Mouse (Mus musculus) mature B cell (primary cell): ENCODE data around the gene C1qtnf1.

Experiments
- in situ Hi-C: fragments of 300-500 bp; cut with MboI; formaldehyde crosslinking; loops from 2 replicates; pipeline ENCODE4 v1.14.3; 2019

Gene C1qtnf1

DNA sequence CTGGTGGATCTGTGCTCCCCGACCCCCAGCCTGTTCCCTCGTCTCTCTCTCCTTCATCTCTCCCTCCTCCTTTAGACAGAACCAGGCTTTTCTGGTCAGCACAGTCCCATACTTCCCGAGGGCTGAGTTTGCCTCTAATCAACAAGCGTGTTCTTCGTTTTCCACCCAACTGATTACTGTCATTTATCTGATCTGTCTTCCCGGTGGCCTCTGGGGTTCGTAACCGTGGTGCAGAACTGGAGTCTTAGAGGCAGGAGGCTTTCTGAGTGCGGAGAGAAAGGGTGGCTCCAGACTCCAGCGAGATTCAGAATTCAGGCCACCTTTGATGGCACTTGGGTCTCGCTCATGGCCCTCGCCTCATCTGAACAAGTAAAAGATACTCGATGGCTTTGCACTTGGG lies 6.1 kb downstream of the C1qtnf1 start:
- in situ Hi-C loops, result no loop called here

DNA sequence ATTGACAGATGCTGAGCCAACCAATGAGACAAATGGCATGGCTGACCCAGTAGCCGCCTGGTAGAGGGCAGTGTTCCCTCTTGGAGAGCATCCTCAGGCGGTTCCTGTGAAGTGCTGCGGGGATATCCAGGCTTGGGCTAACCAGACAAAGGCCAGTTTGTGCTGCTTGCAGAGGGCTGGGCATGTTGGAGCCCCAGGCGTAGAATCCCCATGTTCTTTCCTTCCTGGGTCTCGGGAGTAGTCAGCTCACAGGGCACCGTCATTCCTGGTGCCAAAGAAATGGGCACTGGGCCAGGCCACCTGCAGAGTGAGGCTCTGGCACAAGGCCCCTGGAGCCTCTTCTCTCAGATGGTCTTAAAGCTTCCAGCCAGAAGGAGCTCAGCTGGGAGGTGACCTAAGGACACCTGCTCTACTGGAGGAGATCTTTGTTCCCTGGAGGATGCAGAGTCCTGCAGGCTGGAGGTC lies 8.5 kb downstream of the C1qtnf1 start:
- in situ Hi-C loops, result no loop called here

DNA sequence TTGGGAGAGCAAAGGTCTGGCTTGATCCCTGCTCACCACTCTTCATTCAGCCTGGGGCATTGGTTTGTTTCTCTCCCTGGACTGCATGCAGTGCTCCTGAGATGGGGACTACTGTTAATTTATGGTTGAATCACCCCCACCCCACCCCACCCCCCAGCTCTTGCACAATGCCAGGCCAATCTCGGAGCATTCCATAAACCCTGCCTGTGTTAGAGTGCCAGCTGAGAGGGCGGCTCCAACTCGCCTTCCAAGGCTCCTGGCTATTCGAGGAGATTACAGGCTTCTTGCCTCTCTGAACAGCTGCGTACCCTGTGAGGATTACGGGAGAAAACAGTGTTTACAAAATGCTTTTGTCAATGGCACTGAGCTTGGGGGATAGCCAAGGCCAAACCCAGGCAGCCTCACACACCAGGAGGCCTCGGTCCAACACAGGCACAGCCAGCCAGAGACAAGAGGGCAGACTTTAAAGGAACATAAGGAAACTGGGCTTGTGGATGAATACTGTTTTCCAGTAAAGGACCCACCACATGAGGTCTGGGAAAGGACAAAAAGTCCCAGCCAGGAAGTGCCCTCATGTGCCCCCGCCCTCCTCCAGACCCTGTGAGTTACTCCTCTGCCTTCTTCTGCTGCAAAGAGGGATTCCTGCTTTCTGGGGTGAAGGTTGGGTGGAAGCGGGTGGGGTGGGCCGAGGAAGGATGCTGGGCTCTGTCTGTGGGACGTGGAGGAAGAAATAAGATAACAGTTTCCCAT lies 10.8 kb downstream of the C1qtnf1 start:
- in situ Hi-C loops, result no loop called here

DNA sequence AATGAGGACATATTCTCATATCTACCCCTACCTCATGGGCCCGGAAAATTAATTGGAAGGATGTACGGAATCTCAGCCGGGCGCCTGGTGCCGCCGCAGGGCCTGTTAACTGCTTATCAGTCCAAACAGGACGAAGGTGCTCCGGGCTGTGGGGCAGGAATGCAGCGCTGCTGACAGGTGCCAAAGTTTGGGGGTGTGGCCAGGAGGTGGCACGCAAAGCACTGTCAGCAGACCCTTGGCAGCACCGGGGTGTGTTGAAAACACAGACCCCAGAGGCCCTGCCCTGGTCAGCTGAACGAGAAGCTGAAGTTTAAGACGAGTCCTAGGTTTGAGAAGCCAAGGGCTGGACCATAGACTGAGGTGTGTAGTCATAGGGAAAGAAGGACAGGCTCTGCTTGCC lies 14.7 kb downstream of the C1qtnf1 start:
- in situ Hi-C loops, result no loop called here

DNA sequence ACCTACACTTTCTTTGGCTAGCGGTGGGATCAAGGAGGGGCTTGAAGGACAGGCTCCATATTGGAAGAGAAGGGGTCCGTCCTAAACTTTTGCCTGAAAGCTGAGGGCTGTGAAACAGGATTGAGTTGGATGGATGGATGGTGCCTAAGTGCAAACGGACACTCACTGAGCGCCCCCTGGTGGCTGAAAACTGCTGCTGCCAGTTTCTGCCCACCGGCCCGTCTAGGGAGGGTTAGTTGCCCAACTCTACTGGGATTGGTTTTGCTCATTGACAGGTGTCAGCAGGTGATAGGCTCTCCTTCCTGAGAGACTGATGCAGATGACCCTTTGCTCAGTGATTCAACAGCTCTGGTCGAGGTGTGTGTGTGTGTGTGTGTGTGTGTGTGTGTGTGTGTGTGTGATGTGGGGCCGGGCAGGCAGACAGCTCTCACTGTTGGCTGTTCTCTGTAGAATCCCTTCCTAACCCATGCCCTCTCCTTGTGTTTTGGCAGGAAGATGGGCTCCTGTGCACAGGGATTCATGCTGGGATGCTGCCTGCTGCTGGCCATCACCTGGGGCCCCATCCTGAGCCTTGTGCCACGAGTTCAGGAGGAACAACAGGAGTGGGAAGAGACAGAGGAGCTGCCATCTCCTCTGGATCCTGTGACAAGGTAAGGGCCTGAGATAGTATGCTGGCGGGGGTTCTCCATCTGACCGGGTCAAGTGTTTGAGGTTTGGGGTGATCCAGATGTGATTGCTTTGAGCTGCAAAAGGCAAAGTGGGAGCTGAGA lies 15.4 kb downstream of the C1qtnf1 start:
- in situ Hi-C loops, result no loop called here

DNA sequence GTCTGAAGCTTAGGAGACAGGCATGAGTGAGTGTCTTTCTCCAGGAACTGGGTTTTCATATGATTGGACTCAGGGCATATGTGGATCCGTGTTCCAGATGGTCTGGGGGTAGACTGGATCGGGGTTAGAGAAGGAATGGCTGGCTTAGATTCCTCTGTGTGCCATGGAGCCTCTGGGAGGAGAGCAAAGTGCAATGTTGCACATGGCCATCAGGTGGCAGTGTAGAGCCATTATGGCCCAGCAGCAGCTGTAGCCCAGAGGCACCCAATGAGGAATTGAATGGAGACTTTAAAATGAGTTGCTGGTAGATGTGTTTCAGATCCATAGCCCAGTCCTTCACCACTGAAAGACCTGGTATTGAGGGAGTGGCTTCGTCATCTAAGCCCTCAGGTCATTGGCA lies 17.8 kb downstream of the C1qtnf1 start:
- in situ Hi-C loops, result no loop called here

DNA sequence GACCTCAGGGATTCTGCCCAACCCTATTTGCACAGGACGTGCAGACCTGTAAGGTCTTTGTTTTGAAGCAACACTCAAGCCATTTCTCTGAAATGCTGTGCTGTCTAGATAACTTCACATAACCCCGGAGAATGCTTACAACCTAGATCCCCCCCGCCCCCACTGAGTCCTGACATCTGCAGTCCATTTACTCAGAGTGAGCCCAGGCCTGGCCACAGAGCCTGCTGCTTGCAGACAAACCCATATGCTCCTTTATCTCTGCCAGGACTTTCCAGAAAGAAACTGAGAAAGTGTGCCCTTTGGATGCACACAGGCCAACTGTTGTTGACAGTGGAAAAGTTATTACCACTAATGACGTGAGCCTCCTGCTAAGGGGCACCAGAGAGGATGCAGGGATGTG lies 19.3 kb downstream of the C1qtnf1 start:
- in situ Hi-C loops, result no loop called here

DNA sequence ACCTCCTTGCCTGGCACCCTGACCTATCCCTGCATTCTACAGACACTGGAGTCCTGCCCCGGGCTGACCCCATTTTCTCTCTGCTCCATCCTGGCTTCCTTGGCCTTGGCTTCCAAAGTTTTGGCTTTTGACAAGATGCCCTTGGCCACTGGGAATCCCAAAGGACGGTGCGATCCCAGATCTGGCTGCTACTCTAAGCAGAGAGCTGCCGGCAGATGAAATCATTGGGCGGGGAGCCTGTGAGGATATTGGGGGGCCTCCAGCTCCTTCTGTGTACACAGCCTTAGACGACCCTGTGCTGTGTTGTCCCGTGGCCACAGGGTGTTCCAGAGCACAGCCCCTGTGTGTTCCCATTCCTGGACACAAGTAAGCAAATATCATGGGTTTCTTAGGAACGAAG lies 20.4 kb downstream of the C1qtnf1 start:
- in situ Hi-C loops, result no loop called here

DNA sequence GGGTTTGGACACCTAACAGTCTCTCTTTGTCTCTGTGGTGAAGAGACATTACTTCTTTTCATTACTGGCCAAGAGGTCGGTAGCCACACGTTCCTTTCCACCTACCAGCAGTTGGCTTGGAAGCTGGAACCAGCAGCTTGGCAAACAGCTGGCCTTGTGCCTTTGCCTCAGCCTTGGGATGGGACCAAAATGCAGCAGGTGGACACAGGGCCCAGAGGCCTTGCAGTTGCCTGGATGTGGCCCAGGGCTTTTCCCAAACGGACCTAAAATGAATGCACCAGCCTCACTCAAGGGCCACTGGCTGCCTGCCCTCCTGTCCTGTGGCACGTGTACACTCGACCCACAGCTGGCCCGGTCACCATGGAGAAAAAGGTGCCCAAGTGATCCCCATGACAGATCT lies 23.2 kb downstream of the C1qtnf1 start:
- in situ Hi-C loops, result no loop called here

DNA sequence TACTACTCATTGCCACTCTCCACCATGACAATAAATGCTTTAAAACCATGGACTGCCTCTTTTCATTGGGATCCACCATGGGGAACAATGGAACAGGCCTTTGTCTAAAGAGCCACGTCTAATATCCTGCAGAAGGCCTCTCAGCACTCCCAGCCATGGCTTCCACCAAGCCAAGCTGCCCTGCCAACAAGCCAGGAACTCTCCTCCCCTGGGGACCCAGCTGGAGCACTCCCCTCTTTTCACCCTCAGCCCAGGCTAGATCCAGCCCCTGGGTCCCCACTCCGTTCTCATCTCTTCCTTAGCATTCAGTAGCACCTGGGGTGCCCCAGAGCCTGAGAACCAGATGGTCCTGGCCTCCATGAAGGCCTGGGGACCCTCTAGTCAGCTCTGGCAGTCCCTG lies 25.0 kb downstream of the C1qtnf1 start:
- in situ Hi-C loops, result no loop called here

DNA sequence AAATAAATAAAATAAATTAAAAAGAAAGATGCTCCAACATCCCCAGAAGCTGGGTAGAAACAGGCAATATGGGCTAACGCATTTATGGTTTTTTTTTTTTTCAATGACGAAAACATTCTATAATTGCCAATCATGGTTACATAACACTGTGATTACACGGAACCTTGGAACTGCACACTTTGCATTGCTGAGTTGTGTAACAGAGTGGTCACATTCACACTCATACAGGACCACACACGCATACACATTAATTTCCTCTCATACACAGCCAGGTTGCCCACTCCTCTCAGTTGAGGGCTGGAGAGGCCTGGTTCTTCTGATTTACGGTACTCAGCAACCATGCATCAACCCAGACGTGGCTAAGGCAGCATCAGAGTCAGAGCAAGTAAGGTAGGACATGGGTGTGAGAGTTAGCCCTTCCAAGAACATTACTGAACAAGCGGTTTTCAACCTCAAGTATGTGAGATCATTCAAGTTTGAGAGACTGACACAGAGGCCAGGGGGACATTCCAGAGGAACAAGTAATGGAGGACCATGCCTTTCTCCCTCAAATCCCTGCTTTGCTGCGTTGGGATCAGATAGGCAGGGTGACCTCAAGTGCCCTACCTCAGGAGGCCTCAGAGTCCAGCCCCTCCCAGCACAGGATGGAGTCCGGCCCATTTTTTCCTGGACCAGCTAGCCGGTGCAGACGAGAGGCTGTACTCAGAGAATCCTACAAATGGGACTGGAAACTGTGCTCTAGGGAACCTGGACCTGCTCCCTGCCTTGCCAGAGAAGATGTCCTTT lies 26.1 kb downstream of the C1qtnf1 start:
- in situ Hi-C loops, result no loop called here

DNA sequence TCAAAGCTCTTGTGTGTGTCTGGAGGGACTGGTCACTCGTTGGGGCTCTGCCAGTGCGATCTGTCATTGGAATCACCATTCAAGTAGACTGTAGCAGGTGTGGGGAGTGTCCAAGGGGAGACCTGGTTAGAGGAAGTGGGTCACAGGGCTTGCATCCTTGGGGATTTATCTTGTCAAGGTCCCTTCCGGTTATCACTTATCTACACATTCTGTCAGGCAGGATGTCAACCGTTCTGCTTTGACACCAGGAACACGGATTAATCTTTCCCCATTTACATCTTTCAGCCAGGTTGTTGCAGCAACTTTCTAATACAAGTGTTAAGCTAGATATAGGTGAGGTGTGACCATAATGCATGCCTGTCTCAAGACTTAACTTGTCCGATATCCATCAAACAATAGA lies 27.8 kb downstream of the C1qtnf1 start:
- in situ Hi-C loops, result no loop called here

DNA sequence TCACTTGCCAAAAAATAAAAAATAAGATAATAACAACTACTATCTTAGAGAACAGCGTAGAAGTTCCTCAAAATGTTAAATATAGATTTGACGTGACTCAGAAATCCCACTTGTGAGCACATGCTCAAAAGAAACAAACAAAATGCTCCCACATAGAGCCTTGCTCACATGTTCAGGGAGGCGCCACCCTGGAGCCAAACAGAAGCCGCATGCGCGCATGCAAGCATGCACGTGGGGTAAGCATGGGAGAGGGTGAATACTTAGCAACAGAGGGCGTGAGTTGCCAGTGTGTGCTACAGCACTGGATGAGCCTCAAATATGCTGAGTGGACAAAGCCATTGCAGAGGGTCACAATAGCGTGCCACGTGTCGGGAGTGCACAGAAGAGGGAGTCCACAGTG lies 28.9 kb downstream of the C1qtnf1 start:
- in situ Hi-C loops, result no loop called here

DNA sequence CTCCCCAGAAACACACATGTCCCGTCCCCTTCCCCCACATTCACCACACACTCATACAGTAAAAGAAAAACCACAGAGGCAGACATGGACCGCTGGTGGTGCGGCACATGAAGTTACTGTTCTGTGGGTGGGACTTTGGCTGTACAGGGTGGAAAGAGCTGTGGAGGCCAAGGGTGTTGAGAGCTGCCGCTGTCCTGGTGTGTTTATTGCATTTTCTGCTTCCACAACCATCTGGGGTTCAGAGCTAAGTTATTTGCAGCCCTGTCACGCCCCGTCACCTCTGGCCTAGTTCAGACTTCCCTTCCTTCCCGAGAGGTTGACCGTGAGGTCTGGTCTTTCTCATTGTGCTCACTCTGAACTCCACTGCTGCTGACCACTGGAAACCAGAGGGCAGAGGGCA lies 31.0 kb downstream of the C1qtnf1 start:
- in situ Hi-C loops, result no loop called here

DNA sequence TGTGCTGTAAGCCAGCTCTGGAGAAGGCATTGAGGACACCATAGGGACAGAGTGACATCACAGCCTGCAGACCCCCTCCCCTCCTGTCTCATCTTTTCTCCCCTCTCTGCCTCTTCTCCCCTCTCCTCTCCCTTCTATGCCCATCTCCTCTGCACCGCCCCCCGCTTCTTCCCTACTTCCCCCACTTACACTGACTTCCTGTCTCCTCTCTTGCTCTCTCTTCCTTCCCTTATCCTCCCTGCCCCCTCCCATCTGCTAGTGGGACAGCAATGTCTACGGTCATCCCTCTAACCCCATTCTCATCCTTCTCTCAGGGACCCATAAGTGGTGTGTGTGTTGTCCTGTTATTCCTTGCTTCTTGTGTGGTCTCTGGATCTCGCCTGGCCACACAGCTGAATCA lies 31.5 kb downstream of the C1qtnf1 start:
- in situ Hi-C loops, result no loop called here

DNA sequence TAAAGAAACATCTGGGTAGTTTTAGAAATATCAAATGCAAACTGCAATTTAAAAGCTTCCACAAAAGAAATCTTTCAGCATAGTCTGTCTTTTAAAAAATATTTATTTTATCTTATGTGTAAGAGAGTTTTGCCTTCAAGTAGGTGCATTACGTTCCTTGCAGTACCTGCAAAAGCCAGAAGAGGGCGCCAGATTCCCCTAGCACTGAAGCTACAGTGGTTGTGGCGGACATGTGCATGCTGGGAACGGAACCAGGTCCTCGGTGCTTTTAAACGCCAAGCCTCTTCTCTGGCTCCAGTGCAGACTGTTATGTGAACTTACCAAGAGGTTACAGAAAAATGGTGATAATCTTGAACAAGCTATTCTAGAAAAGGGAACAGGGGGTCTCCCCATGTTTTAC lies 32.3 kb downstream of the C1qtnf1 start:
- in situ Hi-C loops, result no loop called here

DNA sequence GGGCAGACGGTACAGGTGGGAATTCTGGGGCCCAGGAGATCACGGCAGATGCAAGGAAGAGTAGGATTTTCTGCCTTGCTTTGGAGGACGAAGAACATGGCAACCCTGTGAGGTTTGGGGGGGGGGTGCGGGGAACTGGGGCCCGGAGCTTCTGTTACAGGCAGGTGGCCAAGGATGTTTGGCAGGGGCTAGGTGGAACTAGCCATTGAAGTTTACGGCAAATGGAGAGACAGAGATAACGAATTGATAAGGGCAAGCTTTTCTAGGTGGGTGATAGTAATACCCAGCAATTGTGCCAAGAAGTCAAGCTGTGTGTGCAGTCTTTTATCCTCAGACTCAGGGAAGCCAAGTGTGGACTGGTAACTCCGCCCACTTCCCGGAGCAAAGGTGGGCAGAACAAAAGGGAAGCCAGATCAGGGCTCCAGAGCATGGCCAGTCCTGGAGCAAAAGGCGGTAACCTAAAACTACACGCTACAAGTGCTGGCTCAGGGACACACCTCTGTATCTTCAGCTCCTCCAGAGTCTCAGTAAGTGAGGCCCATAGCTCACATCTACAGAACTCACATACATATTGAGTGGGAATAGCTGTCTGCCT lies 39.5 kb downstream of the C1qtnf1 start:
- in situ Hi-C loops, result no loop called here

DNA sequence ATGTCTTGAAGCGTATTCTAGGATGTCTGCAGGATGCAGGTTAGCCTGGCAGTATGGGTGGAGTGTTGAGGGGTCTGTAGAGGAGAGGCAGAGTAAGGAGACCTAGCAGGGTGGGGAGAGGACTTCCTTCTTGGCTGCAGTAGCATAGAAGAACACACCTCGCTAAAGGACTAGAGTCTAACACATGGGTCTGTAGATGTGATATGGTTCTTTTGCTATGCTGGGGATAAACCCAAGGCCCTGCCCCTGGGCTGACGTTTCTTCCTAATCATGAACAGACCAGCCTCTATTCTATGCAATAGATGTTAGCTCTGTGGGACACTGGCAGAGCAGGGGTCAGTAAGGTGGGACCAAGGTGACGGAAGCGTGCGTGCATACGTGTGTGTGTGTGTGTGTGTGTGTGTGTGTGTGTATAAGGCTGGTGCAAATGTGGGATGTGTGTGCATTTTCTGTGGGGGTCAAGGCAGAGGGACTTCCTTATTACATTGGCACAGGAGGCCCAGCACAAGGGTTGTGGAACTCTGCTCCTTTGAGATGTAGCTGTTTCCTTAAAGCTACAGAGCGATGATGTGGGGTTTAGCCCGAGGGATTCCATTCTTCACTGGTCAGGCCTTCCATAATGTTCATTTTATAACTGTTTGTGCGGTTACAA lies 41.6 kb downstream of the C1qtnf1 start:
- in situ Hi-C loops, result no loop called here

DNA sequence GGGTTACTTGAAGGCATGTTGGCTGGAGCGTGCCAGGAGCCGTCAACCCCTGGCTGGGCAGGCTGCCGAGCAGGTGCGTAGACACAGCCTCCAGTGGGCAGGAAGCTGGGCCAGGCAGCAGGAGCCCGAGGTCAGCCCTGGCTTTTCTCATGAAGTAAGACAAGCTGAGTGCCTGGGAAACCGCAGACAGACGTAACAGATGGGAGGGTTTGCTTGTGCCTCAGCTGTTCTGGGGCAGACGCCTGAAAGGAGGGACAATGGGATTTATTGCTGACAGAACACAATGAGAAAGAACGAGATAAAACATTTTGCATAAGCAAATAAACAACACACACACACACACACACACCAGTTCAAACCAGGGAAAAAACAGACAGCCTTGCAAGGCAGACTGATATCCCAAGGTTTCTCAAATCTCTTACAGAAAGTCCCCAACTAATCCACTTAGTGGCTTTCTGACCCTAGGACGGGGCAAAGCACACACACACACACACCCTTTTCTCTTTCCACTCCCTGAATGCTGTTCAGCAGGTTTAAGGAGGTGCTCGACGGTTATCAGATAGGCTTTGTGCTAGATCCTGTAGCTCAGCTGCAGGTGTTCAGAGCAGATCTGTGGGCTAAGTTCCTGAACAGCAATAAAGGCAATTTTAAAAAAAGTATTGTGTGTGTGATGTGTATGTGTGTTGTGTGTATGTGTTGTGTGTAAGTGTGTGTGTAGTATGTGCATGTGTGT lies 42.4 kb downstream of the C1qtnf1 start:
- in situ Hi-C loops, result no loop called here

DNA sequence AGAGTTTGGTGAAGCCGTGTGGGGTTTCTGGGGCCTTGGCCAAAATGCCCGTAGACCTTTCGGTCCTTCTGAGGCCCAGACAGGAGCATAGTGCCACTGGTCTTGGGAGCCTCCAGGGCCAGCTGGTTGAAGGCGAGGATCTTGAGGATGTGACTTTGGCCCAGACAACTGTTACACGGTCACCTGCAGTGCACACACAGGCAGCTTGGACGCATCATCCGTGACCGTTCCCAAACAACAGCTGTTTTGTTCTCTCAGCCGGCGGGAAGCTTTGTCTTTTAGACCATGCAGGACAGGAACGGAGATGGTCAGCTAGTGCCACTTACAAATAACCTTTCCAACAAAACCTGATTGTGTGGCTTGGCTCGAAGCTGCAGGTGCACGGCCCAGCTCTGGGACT lies 43.7 kb downstream of the C1qtnf1 start:
- in situ Hi-C loops, result no loop called here

DNA sequence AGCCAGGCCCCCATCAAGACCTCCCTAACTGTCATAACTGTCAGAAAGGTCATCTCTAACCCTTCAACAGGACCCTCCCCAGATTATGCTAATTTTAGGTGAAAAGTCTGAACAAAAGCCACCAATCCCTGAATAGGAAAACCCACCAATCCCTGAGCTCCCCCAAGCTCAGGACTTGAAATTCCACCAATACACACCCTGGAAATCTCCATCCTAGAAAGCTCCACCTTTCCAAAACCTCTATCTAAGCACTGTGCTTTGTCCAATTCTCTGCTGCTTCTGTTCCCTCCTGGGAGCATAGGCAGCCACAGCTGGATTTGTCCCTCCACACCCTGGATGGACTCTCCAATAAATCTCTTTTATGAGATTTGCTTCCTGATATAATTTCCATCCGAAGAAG lies 45.2 kb downstream of the C1qtnf1 start:
- in situ Hi-C loops, result no loop called here
